Mouse (Mus musculus) gastrocnemius, postnatal 4 days (tissue): ENCODE measurements at regions not wholly inside any gene's neighbourhood (a gene's known extent, or its start where the extent isn't known, plus 50 kb on each side); places are given as distances from the start of the nearest gene placed in this dataset.

Experiments
- DNase-seq, 2 experiments: peaks; one replicate each; pipeline ENCODE4 v3.0.0; 2021 to 2022; ENCODE audit warnings: low spot score in 2 of 2, mixed read lengths in 2 of 2

GRCm38 (mm10) chr9:30021981-30022380 lies 59.0 kb upstream of the Ntm start:
- no peak for DNase-seq

- DNase-seq, result no peak
These were observed 62.3 kb upstream of the Ntm start for GRCm38 (mm10) chr9:30025275-30025674.

- DNase-seq, result no peak
These were observed 64.0 kb upstream of the Ntm start for GRCm38 (mm10) chr9:30026939-30027338.

- DNase-seq, result no peak
These were observed 77.5 kb upstream of the Ntm start for GRCm38 (mm10) chr9:30040396-30040795.

GRCm38 (mm10) chr9:30064551-30064950 lies 101.6 kb upstream of the Ntm start:
- DNase-seq, result no peak

GRCm38 (mm10) chr9:30067980-30068379 lies 105.0 kb upstream of the Ntm start:
- DNase-seq, result no peak

- DNase-seq, result no peak
These were observed 112.3 kb upstream of the Ntm start for GRCm38 (mm10) chr9:30075233-30075632.

GRCm38 (mm10) chr9:30076006-30076405 lies 113.1 kb upstream of the Ntm start:
- no peak for DNase-seq

GRCm38 (mm10) chr9:30076482-30076881 lies 113.5 kb upstream of the Ntm start:
- no peak for DNase-seq

GRCm38 (mm10) chr9:30101942-30102341 lies 139.0 kb upstream of the Ntm start:
- no peak for DNase-seq

GRCm38 (mm10) chr9:30122371-30122770 lies 159.4 kb upstream of the Ntm start:
- no peak for DNase-seq

GRCm38 (mm10) chr9:30129151-30129550 lies 166.2 kb upstream of the Ntm start:
- no peak for DNase-seq

GRCm38 (mm10) chr9:30131626-30132025 lies 168.7 kb upstream of the Ntm start:
- no peak for DNase-seq

- DNase-seq, result no peak
These were observed 171.4 kb upstream of the Ntm start for GRCm38 (mm10) chr9:30134303-30134702.

GRCm38 (mm10) chr9:30137611-30138287 lies 174.8 kb upstream of the Ntm start:
- DNase-seq, result peak; percentile 70 to 85

GRCm38 (mm10) chr9:30140188-30140587 lies 177.2 kb upstream of the Ntm start:
- peak; percentile 44 to 67 for DNase-seq

GRCm38 (mm10) chr9:30141186-30141585 lies 178.2 kb upstream of the Ntm start:
- DNase-seq, result no peak

GRCm38 (mm10) chr9:30142806-30143458 lies 180.0 kb upstream of the Ntm start:
- no peak for DNase-seq

- peak in 1 of 2 experiments; percentile 12 for DNase-seq
These were observed 186.8 kb upstream of the Ntm start for GRCm38 (mm10) chr9:30149481-30150468.

GRCm38 (mm10) chr9:30151173-30151572 lies 188.2 kb upstream of the Ntm start:
- no peak for DNase-seq

GRCm38 (mm10) chr9:30166235-30166752 lies 203.4 kb upstream of the Ntm start:
- DNase-seq, result no peak

GRCm38 (mm10) chr9:30167223-30167622 lies 204.3 kb upstream of the Ntm start:
- no peak for DNase-seq
